Mouse (Mus musculus) stomach, postnatal 0 days (tissue): ENCODE measurements around the gene Dda1.
A peak's percentile ranks its signal among the peaks of the same experiment; 100 is the strongest.

ENCODE experiments used
- CTCF ChIP-seq: IDR thresholded peaks from 2 replicates; pipeline ENCODE4 v1.5.1; 2016; ENCODE audit warnings: antibody characterized with exemption, low read depth, mild to moderate bottlenecking, moderate library complexity
- EP300 ChIP-seq: optimal IDR thresholded peaks from 2 replicates; pipeline ENCODE3; 2016; ENCODE audit warnings: antibody characterized with exemption

DNA sequence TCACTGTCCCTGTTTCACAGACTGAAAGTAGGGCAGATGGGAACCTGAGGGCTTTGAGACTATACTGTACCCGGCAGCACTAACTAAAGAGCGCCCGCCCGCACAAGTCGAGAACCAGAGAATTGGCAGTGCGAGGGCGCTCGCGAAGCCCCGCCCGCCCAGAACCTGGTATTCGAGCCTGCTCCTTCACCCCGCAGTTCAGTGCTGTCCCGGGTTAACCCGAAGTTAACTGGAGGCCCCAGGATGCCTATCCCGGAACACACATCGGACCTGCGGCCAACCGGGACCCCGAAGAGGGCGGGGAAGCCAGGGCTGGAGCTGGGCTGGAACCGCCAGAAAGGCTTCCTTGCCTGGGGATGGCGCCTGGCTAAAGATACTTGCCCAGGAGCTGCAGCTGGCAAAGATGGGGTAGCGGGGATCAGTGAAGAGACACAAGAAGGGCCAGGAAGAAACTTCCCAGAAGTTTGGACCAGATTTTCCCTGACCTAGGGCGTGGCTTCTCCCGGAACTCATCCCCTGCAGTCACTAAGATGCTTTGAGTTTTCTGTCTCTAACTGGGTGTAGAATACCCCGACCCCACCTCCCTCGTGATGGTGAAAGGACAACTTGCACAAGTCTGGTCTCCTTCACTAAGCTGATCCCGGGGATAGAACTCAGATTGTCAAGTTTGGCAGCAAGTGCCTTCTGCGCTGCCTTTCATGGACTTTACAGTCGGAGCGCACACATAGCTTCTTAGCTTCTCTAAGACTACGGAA lies 18.9 kb downstream of the Dda1 start, which contains the start of gene Gtpbp3:
- TF ChIP-seq CTCF, result peak; percentile 32
- no peak for TF ChIP-seq EP300
